Mouse (Mus musculus): Measurements from ENCODE around the gene Klc1. TPM values are rescaled to one million over a fixed set of nuclear protein-coding genes. Genes with fewer than 3 reads are reported as not detected.
A peak's percentile ranks its signal among the peaks of the same experiment; 100 is the strongest.
"Not testable (repeated sequence)": the region's sequence is repeated elsewhere in the genome, so short reads cannot be mapped to it uniquely, and the experiment has no call there.

Klc1 gene
- polyA plus RNA-seq (2014; fragmentation: Nextera tagmentation; extraction: Ambion mirVana), result 598 and 669 TPM in 2 replicates

GRCm38 (mm10) chr12:111758381-111759175 is at the start of gene Klc1:
TSS of gene Klc1 (plus strand) at chr12:111758849.
- Histone ChIP-seq H3K4me1 (ENCODE audit: control insufficient read depth, insufficient read depth, low read length) (peaks cover 29% of the 10 kb centered on the region), H3K4me2 (ENCODE audit: low read depth, low read length) (peak within 1 kb of the TSS; percentile 99), H3K36me3 (ENCODE audit: control insufficient read depth, insufficient read depth, low read length) (no peaks in the 10 kb centered on the region), H3K9ac (replicated peaks; ENCODE audit: low read depth, low read length) (peak within 1 kb of the TSS; percentile 97), H3K27ac (ENCODE audit: low read depth, low read length) (peak within 1 kb of the TSS; percentile 97), H3K27me3 (ENCODE audit: control insufficient read depth, insufficient read depth, low read length) (no peaks in the 10 kb centered on the region), H3K4me3 (ENCODE audit: low read depth, low read length) (peak within 1 kb of the TSS; percentile 88), H3K9me3 (ENCODE audit: control insufficient read depth, low read length) (no peaks in the 10 kb centered on the region)
- under 1% methylated on average over 62 of the region's 85 CpGs for WGBS
- ATAC-seq (ENCODE audit: low read depth), result peak; percentile 81

GRCm38 (mm10) chr12:111710091-111710490 is 48.6 kb upstream of the Klc1 start:
- Histone ChIP-seq H3K4me1 (ENCODE audit: control insufficient read depth, insufficient read depth, low read length) (peaks cover 12% of the 10 kb centered on the region; the same call in 1 of the 2 replicates), H3K9ac (replicated peaks; ENCODE audit: low read depth, low read length) (no peak overlapping the region), H3K27ac (ENCODE audit: low read depth, low read length) (no peak overlapping the region), H3K36me3 (ENCODE audit: control insufficient read depth, insufficient read depth, low read length) (peaks cover 28% of the 10 kb centered on the region), H3K4me2 (ENCODE audit: low read depth, low read length) (no peak overlapping the region), H3K9me3 (ENCODE audit: control insufficient read depth, low read length) (no peaks in the 10 kb centered on the region), H3K27me3 (ENCODE audit: control insufficient read depth, insufficient read depth, low read length) (no peaks in the 10 kb centered on the region), H3K4me3 (ENCODE audit: low read depth, low read length) (no peak overlapping the region)
- WGBS, result 94% methylated on average over 10 of the region's 10 CpGs
- no peak for ATAC-seq (ENCODE audit: low read depth)

DNA sequence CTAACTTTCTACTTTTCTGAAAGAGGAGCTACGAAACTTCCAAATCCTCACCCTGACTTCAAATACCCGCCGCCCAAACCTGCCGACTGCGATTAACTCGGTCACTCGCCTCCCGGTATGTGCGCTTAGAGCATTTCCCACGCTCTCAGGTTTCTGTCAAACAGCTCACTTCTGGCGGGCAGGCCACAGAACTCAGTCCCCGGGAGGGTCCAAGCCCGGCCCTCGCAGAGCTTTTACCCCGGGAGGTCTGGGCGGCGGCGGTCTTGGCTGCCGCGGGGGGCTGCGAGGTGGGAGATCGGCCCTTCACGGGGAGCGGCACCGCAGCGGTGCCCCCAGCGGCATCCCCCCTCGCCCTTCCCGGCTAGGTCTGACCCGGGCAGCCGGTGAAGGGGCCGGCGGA is 46.2 kb upstream of the Klc1 start:
- WGBS, result under 1% methylated on average over 29 of the region's 33 CpGs
- peak overlapping the region; percentile 97 for H3K4me2 ChIP-seq (ENCODE audit: low read depth, low read length)
- peak overlapping the region; percentile 90 for H3K4me3 ChIP-seq (ENCODE audit: low read depth, low read length)
- no peaks in the 10 kb centered on the region for H3K9me3 ChIP-seq (ENCODE audit: control insufficient read depth, low read length)
- peak; percentile 19 for ATAC-seq (ENCODE audit: low read depth)
- peaks cover 12% of the 10 kb centered on the region; the same call in 1 of the 2 replicates for H3K4me1 ChIP-seq (ENCODE audit: control insufficient read depth, insufficient read depth, low read length)
- H3K27me3 ChIP-seq (ENCODE audit: control insufficient read depth, insufficient read depth, low read length), result no peaks in the 10 kb centered on the region
- H3K9ac ChIP-seq (replicated peaks; ENCODE audit: low read depth, low read length), result peak overlapping the region; percentile 92
- peak overlapping the region; percentile 85 for H3K27ac ChIP-seq (ENCODE audit: low read depth, low read length)
- H3K36me3 ChIP-seq (ENCODE audit: control insufficient read depth, insufficient read depth, low read length), result peaks cover 23% of the 10 kb centered on the region

GRCm38 (mm10) chr12:111713004-111713651 is 45.5 kb upstream of the Klc1 start, which contains the start of the genes Bag5 and Apopt1:
TSS of gene Bag5 (minus strand) at chr12:111713257.
TSS of gene Apopt1 (plus strand) at chr12:111713261.
- peak; percentile 94 for ATAC-seq (ENCODE audit: low read depth)
- under 1% methylated on average over 80 of the region's 86 CpGs for WGBS
- Histone ChIP-seq H3K4me3 (ENCODE audit: low read depth, low read length) (peak within 1 kb of the TSS; percentile 90), H3K27me3 (ENCODE audit: control insufficient read depth, insufficient read depth, low read length) (no peaks in the 10 kb centered on the region), H3K4me1 (ENCODE audit: control insufficient read depth, insufficient read depth, low read length) (peaks cover 12% of the 10 kb centered on the region; the same call in 1 of the 2 replicates), H3K36me3 (ENCODE audit: control insufficient read depth, insufficient read depth, low read length) (peaks cover 20% of the 10 kb centered on the region), H3K4me2 (ENCODE audit: low read depth, low read length) (peak within 1 kb of the TSS; percentile 97), H3K27ac (ENCODE audit: low read depth, low read length) (peak within 1 kb of the TSS; percentile 85), H3K9me3 (ENCODE audit: control insufficient read depth, low read length) (no peaks in the 10 kb centered on the region), H3K9ac (replicated peaks; ENCODE audit: low read depth, low read length) (peak within 1 kb of the TSS; percentile 92)

GRCm38 (mm10) chr12:111713880-111714279 is 44.8 kb upstream of the Klc1 start:
- H3K9me3 ChIP-seq (ENCODE audit: control insufficient read depth, low read length); ATAC-seq (ENCODE audit: low read depth); H3K9ac ChIP-seq (replicated peaks; ENCODE audit: low read depth, low read length); H3K27ac ChIP-seq (ENCODE audit: low read depth, low read length); H3K27me3 ChIP-seq (ENCODE audit: control insufficient read depth, insufficient read depth, low read length): not testable (repeated sequence)
- 85% methylated on average over 6 of the region's 6 CpGs for WGBS
- Histone ChIP-seq H3K36me3 (ENCODE audit: control insufficient read depth, insufficient read depth, low read length) (peaks cover 19% of the 10 kb centered on the region), H3K4me2 (ENCODE audit: low read depth, low read length) (peak overlapping the region; percentile 97), H3K4me3 (ENCODE audit: low read depth, low read length) (peak overlapping the region; percentile 90), H3K4me1 (ENCODE audit: control insufficient read depth, insufficient read depth, low read length) (peaks cover 12% of the 10 kb centered on the region; the same call in 1 of the 2 replicates)

DNA sequence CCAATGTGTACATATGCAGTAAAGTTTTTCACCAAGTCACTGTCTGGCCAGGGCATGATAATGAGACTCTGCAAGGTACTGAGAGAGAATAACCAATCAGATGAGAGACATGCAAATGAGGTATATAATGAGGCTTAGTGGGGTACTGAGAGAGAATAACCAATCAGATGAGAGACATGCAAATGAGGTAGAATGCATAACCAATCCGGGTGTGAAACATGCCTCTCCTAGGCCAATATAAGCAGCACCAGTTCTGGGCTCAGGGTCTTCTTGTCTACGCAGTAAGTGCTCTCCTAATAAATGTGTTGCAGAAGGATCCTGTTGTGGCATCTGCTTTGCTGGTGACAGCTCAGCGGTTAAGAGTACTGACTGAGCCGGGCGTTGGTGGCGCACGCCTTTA is 42.1 kb upstream of the Klc1 start:
- Histone ChIP-seq H3K36me3 (ENCODE audit: control insufficient read depth, insufficient read depth, low read length) (no peaks in the 10 kb centered on the region), H3K9me3 (ENCODE audit: control insufficient read depth, low read length) (no peaks in the 10 kb centered on the region), H3K27ac (ENCODE audit: low read depth, low read length) (no peak overlapping the region), H3K9ac (replicated peaks; ENCODE audit: low read depth, low read length) (no peak overlapping the region), H3K4me1 (ENCODE audit: control insufficient read depth, insufficient read depth, low read length) (peaks cover 12% of the 10 kb centered on the region; the same call in 1 of the 2 replicates), H3K4me2 (ENCODE audit: low read depth, low read length) (no peak overlapping the region), H3K4me3 (ENCODE audit: low read depth, low read length) (no peak overlapping the region), H3K27me3 (ENCODE audit: control insufficient read depth, insufficient read depth, low read length) (no peaks in the 10 kb centered on the region)
- 94% methylated on average over 7 of the region's 7 CpGs for WGBS
- ATAC-seq (ENCODE audit: low read depth), result no peak

GRCm38 (mm10) chr12:111718656-111719055 is 40.0 kb upstream of the Klc1 start:
- no peak overlapping the region for H3K4me3 ChIP-seq (ENCODE audit: low read depth, low read length)
- 0 out of 2 replicates have a peak overlapping the region, but pooled peaks have one; percentile 1 for H3K9ac ChIP-seq (replicated peaks; ENCODE audit: low read depth, low read length)
- WGBS, result 40% methylated on average over 8 of the region's 8 CpGs
- no peak for ATAC-seq (ENCODE audit: low read depth)
- H3K36me3 ChIP-seq (ENCODE audit: control insufficient read depth, insufficient read depth, low read length), result no peaks in the 10 kb centered on the region
- no peaks in the 10 kb centered on the region for H3K9me3 ChIP-seq (ENCODE audit: control insufficient read depth, low read length)
- no peak overlapping the region for H3K4me2 ChIP-seq (ENCODE audit: low read depth, low read length)
- no peaks in the 10 kb centered on the region for H3K27me3 ChIP-seq (ENCODE audit: control insufficient read depth, insufficient read depth, low read length)
- peak overlapping the region; percentile 55 for H3K27ac ChIP-seq (ENCODE audit: low read depth, low read length)
- peaks cover 5% of the 10 kb centered on the region; the same call in 1 of the 2 replicates for H3K4me1 ChIP-seq (ENCODE audit: control insufficient read depth, insufficient read depth, low read length)

GRCm38 (mm10) chr12:111720222-111720621 is 38.4 kb upstream of the Klc1 start:
- Histone ChIP-seq H3K4me1 (ENCODE audit: control insufficient read depth, insufficient read depth, low read length) (no peaks in the 10 kb centered on the region), H3K27ac (ENCODE audit: low read depth, low read length) (no peak overlapping the region), H3K9ac (replicated peaks; ENCODE audit: low read depth, low read length) (no peak overlapping the region), H3K36me3 (ENCODE audit: control insufficient read depth, insufficient read depth, low read length) (peaks cover 7% of the 10 kb centered on the region), H3K4me2 (ENCODE audit: low read depth, low read length) (no peak overlapping the region), H3K9me3 (ENCODE audit: control insufficient read depth, low read length) (no peaks in the 10 kb centered on the region), H3K4me3 (ENCODE audit: low read depth, low read length) (no peak overlapping the region), H3K27me3 (ENCODE audit: control insufficient read depth, insufficient read depth, low read length) (no peaks in the 10 kb centered on the region)
- 93% methylated on average over 4 of the region's 4 CpGs for WGBS
- ATAC-seq (ENCODE audit: low read depth), result no peak

DNA sequence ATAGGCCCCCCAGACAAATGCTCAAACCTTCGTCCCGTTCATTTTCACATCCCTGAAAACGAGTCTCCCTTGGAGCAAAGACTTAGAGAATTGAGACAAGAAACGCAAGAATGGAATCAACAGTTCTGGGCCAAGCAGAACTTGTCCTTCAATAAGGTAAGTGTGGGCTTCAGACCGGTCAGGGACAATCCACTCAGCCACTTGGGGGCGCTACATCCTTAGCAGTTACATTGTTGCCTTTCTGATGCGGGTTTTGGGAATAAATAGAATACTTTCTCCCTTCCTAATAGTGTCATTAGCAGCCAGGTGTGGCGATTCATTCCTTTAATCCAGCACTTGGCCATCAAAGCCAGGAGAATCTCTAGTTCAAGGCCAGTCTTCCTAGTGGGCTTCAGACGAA is 36.0 kb upstream of the Klc1 start:
- Histone ChIP-seq H3K27me3 (ENCODE audit: control insufficient read depth, insufficient read depth, low read length) (no peaks in the 10 kb centered on the region), H3K9ac (replicated peaks; ENCODE audit: low read depth, low read length) (no peak overlapping the region), H3K4me3 (ENCODE audit: low read depth, low read length) (no peak overlapping the region), H3K4me2 (ENCODE audit: low read depth, low read length) (no peak overlapping the region), H3K27ac (ENCODE audit: low read depth, low read length) (no peak overlapping the region), H3K4me1 (ENCODE audit: control insufficient read depth, insufficient read depth, low read length) (no peaks in the 10 kb centered on the region), H3K9me3 (ENCODE audit: control insufficient read depth, low read length) (no peaks in the 10 kb centered on the region), H3K36me3 (ENCODE audit: control insufficient read depth, insufficient read depth, low read length) (peaks cover 7% of the 10 kb centered on the region)
- no peak for ATAC-seq (ENCODE audit: low read depth)
- WGBS, result 77% methylated on average over 9 of the region's 9 CpGs
